Mouse (Mus musculus) adrenal gland, postnatal 36 days (tissue): ENCODE results near the gene Ccdc42. TPM values are rescaled to one million over a fixed set of nuclear protein-coding genes. Genes with fewer than 3 reads are reported as not detected.

Experiments used
- DNase-seq, 2 experiments: peaks; one replicate each; pipeline ENCODE4 v3.0.0; 2021; ENCODE audit warnings: mixed read lengths in 1 of 2
- total RNA-seq, 2 experiments: library from RNA; stranded (reverse); gene quantifications; 2 replicates each; pipeline ENCODE4 v1.2.3; 2021

Ccdc42 gene
- total RNA-seq, 2 experiments from 2014 or later, result not detected

GRCm38 (mm10) chr11:68585890-68586289, 931 bp upstream of the Ccdc42 start:
- DNase-seq, result peak in 1 of 2 experiments; percentile 24

GRCm38 (mm10) chr11:68589055-68589809, 2.4 kb downstream of the Ccdc42 start:
- DNase-seq, result peak; percentile 78 to 91

GRCm38 (mm10) chr11:68591708-68592107, 4.9 kb downstream of the Ccdc42 start:
- DNase-seq, result no peak

GRCm38 (mm10) chr11:68593247-68593646, 6.4 kb downstream of the Ccdc42 start:
- DNase-seq, result no peak

GRCm38 (mm10) chr11:68597912-68598311, 11.1 kb downstream of the Ccdc42 start:
- DNase-seq, result no peak

GRCm38 (mm10) chr11:68600551-68601021, 13.8 kb downstream of the Ccdc42 start:
- no peak for DNase-seq

GRCm38 (mm10) chr11:68601486-68601991, 14.7 kb downstream of the Ccdc42 start:
- no peak for DNase-seq

GRCm38 (mm10) chr11:68602200-68602931, 15.5 kb downstream of the Ccdc42 start:
- peak in 1 of 2 experiments; percentile 5 for DNase-seq

- DNase-seq, result no peak
Measured at GRCm38 (mm10) chr11:68607046-68607445, 20.2 kb downstream of the Ccdc42 start.

- peak; percentile 8 to 9 for DNase-seq
Measured at GRCm38 (mm10) chr11:68609910-68610566, 23.2 kb downstream of the Ccdc42 start.

- no peak for DNase-seq
Measured at GRCm38 (mm10) chr11:68610567-68610947, 23.7 kb downstream of the Ccdc42 start.

GRCm38 (mm10) chr11:68613071-68613711, 26.4 kb downstream of the Ccdc42 start:
- no peak for DNase-seq

GRCm38 (mm10) chr11:68622751-68623150, 35.9 kb downstream of the Ccdc42 start:
- DNase-seq, result no peak

- peak; percentile 36 to 49 for DNase-seq
Measured at GRCm38 (mm10) chr11:68623225-68623870, 36.5 kb downstream of the Ccdc42 start.

- DNase-seq, result no peak
Measured at GRCm38 (mm10) chr11:68623871-68624258, 37.0 kb downstream of the Ccdc42 start.

- no peak for DNase-seq
Measured at GRCm38 (mm10) chr11:68631611-68632316, 44.9 kb downstream of the Ccdc42 start.

GRCm38 (mm10) chr11:68637861-68638615, 51.2 kb downstream of the Ccdc42 start:
- no peak for DNase-seq

GRCm38 (mm10) chr11:68641361-68641760, 54.5 kb downstream of the Ccdc42 start:
- DNase-seq, result peak; percentile 9 to 25

GRCm38 (mm10) chr11:68644781-68645180, 58.0 kb downstream of the Ccdc42 start:
- DNase-seq, result no peak
